Mouse (Mus musculus): ENCODE data around the gene Llgl1.

Llgl1 gene

GRCm38 (mm10) chr11:60726601-60727391 is 27.3 kb downstream of the Llgl1 start, which contains the start of gene Flii:
TSS of gene Flii (minus strand) at chr11:60727263.
- DNase-seq (ENCODE audit: low read depth) = peak; percentile 89

- DNase-seq (ENCODE audit: low read depth) = no peak
Measured at GRCm38 (mm10) chr11:60727392-60728140, 28.0 kb downstream of the Llgl1 start.

- peak; percentile 96 for DNase-seq (ENCODE audit: low read depth)
Measured at GRCm38 (mm10) chr11:60728260-60728761, 28.8 kb downstream of the Llgl1 start, which contains the start of gene Mief2. TSS of gene Mief2 (plus strand) at chr11:60728398.

- peak; percentile 22 for DNase-seq (ENCODE audit: low read depth)
Measured at GRCm38 (mm10) chr11:60729217-60729641, 29.7 kb downstream of the Llgl1 start.

DNA sequence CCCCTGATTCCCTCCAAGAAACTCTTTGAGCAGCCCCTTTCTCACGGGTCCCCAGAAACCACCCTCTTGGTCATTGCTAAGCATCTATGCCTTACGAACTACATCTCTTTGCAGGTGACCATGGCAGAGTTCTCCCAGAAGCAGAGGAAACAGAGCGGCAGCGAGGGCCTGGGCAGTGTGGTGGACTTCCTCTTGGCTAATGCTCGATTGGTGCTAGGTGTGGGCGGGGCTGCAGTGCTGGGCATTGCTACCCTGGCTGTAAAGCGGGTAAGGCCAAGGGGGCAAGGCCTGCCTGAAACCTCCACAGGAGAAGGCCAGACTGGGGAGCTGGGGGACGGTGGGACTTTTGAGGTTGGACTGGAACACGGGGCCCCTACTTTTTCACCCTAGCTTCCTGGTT is 30.6 kb downstream of the Llgl1 start:
- no peak for DNase-seq (ENCODE audit: low read depth)

GRCm38 (mm10) chr11:60731251-60731650 is 31.7 kb downstream of the Llgl1 start:
- no peak for DNase-seq (ENCODE audit: low read depth)

DNA sequence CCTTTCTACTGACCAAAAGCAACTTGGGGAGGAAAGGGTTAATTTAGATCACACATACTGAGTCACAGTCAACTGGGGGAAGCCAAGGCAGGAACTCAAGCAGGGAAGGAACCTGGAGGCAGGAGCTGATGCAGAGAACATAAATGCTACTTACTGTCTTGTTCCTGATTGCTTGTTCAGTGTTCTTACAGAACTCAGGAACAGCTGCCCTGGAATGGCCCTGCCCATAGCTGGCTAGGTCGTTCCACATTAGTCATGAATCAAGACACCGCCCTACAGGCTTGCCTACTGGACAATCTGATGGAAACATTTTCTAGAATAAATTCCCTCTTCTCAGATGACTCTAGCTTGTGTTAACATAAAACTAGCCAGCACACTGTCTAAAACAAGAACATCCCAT is 34.7 kb downstream of the Llgl1 start:
- DNase-seq (ENCODE audit: low read depth) = no peak

GRCm38 (mm10) chr11:60735191-60735590 is 35.7 kb downstream of the Llgl1 start:
- no peak for DNase-seq (ENCODE audit: low read depth)

DNA sequence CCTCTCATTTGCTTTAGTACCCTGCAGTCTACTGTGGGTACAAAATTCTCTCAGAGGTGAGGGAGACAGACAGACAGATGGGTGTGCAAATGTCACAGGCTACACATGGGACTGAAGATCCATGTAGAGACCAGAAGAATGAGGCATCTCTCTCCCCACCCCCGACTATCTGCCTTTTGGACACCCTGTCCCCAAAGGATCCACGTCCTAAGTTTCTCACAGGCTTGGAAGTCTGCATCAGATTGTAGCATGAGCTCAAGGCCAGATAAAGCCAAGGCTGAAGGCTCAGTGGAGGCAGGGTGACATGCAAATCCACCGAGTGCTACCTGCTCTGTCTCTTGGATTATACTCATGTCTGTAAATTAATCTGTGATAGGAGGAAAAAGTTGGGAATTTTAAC is 37.0 kb downstream of the Llgl1 start:
- no peak for DNase-seq (ENCODE audit: low read depth)

DNA sequence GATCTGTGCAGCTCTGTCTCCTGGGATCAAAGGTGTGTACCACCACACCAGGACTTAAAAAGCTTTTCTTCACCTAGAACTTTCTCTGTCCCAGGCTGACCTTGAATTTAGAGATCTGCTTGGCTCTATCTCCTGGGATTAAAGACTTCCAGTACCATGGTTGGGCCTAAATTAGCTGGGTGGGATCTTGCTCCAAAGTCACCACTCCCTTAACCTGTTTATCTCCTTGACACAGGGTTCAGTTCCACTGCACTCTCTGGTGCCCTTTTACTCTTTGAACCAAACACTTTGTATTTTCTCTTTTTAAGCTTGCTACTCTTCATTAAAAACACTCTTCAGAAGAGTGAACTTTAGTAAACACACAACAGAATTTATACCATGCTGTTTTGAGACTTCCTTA is 37.9 kb downstream of the Llgl1 start:
- no peak for DNase-seq (ENCODE audit: low read depth)

GRCm38 (mm10) chr11:60740321-60740720 is 40.8 kb downstream of the Llgl1 start:
- no peak for DNase-seq (ENCODE audit: low read depth)

- no peak for DNase-seq (ENCODE audit: low read depth)
Measured at GRCm38 (mm10) chr11:60755570-60755969, 56.0 kb downstream of the Llgl1 start.

DNA sequence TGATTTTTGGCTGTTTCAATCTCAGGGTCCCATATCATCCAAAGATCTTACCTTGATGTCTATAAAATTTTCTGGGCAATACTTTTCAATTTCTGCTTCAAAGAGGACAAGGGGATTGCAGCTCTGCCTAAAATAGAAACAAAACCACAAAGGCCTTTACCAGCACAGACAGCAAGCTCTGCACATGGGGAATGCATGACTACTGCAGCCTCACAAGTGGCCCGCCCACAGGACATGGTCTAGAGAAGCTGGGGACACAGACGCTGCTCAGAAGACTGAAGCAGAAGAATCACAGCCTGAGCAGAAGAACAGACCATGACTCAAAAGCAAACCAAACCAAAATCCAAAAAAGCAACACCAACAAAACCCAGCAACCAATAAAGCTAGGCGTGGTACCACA is 62.2 kb downstream of the Llgl1 start:
- DNase-seq (ENCODE audit: low read depth) = no peak
